Mouse (Mus musculus): ENCODE results near the gene Bbs2. TPM values are rescaled to one million over a fixed set of nuclear protein-coding genes. Genes with fewer than 3 reads are reported as not detected.

Bbs2 gene
- 1.3 and 3.7 TPM in 2 replicates for total RNA-seq (2023)

DNA sequence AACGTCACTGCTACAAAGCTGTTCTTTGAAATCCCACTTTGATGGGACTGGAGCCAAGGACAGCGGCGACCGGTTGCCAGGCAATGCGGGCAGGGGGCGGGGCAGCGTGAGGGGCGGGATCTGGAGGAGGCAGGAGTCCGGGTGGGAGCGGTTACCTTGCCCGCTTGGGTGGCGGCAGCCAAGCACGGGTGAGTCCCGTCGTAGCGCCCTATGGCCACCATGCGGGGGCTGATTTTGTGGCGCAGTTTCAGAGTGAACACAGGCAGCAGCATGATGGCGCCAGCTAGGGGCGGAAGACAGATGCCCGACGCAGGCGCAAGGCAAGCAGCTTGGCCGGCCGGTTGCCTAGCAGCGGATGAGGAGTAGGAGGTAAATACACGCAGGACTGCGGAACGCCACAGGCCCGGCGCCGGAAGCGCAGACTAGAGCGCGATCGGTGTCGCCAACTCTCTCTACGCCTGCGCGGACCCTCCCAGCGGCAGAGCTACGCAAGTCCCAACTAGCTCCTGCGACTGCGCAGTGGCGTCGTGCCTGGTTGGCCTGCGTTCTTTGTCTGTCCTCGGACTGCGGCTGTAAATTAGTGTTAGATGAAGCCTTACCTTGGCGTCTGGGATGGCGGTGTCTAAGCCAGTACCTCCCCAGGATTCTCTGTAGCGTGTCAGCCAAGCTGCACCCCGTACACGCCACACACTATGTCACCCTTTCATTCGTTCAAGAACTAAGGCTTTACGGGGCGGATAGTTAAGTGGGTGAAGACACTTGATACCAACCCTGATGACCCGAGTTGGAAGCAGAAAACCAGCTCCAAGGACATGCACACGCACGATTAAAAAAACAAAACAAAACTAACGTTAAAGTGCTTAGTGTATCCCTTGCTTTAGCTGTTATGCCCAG lies at the start of gene Bbs2:
Bbs2 (minus strand) TSS at position 848 of the 894 bp plus-strand sequence.

DNA sequence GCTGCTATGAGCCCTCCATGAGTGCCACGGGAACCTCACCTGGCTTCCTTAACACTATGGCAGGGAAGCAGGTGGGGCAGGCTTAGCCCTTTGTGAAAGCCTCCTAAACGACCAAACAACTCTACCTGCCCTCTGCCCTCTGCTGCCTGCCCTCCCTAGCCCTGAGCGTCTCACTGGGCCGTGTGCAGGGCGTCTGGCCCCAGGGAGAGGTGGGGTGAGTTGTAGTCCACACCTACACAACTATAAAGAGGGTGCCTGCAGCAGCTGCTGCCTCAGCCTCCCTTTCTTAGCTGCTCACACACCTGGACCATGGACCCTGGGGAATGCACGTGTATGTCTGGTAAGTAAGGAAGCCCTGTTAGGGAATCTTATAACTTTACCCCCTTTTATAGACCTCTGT lies 38.2 kb upstream of the Bbs2 start, which contains the start of gene Mt4:
Mt4 (plus strand) TSS at position 265 of the 400 bp plus-strand sequence.

DNA sequence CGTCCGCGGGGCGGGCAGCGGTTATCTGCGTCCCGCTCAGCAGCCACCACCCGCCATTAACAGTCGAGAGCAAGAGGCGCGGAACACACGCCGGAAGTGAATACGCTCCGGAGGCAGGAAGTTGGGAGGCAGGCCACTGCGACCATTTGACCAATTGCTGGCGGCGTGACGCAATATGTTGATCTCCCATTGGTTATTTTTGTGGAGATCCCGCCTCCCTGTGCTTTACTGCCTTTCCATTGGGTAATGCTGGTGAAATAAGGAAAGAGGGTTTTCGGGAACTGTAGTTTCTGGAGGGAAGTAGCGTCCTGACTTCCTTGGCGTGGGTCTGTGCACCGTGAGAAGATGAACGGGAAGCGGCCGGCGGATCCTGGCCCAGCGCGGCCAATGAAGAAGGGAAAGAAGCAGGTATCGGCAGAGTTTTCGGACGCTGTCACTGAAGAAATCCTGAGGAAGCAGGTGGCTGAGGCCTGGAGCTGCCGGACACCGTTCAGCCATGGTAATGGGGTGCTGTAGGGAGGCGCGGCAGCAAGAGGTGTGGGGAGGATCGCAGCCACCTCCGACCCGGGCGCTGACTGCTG lies 61.7 kb downstream of the Bbs2 start, which contains the start of the genes Nudt21 and Ogfod1:
Nudt21 (minus strand) TSS at position 88 of the 581 bp plus-strand sequence.
Ogfod1 (plus strand) TSS at position 255 of the 581 bp plus-strand sequence.

Other genes starting within 250 kb of the Bbs2 start
- 109 and 133 TPM in 2 replicates for gene Amfr, start 86.1 kb downstream of the Bbs2 start, total RNA-seq (2023)
- 26.4 and 36.3 TPM in 2 replicates for gene Nudt21, start 61.9 kb downstream of the Bbs2 start, total RNA-seq (2023)
- 6.3 and 8.1 TPM in 2 replicates for gene Ogfod1, start 61.7 kb downstream of the Bbs2 start, total RNA-seq (2023)
- gene Mt4, start 38.3 kb upstream of the Bbs2 start, total RNA-seq (2023): not detected in 2 replicates
- not detected in 2 replicates for gene Mt3, start 53.7 kb upstream of the Bbs2 start, total RNA-seq (2023)
- gene Mt2, start 73.7 kb upstream of the Bbs2 start, total RNA-seq (2023): 2.6 and 3.3 TPM in 2 replicates
- 38.1 and 47.4 TPM in 2 replicates for gene Mt1, start 80.2 kb upstream of the Bbs2 start, total RNA-seq (2023)
- 13.7 and 17.6 TPM in 2 replicates for gene Nup93, start 115.6 kb upstream of the Bbs2 start, total RNA-seq (2023)
- gene Slc12a3, start 230.3 kb upstream of the Bbs2 start, total RNA-seq (2023): 2.1 and 2.7 TPM in 2 replicates